Mouse (Mus musculus): ENCODE results near the gene Tcf20. TPM values are rescaled to one million over a fixed set of nuclear protein-coding genes. Genes with fewer than 3 reads are reported as not detected.
A peak's percentile ranks its signal among the peaks of the same experiment; 100 is the strongest.

The Tcf20 gene
- polyA plus RNA-seq, 1 experiment from 2014 or later, result 6.0 TPM

DNA sequence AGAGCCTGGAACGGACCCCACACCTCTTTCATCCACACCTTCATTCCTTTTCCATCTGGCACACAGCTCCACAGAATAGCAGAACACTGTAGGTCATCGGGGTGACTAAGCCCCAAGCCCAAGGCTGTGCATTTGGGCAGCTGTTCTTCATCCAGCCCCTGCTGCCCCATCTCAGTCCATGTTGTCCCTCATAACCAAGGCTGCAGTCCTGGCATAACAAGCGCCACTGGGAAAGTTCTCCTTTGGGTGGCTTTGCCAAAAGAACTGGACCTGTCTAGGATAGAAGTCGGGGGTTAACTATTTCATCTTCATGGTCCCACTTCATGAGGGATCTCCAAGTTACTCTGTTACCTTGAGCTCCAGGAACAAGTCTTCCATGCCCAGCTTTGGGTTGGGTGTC, 77.9 kb downstream of the Tcf20 start:
- peaks cover 78% of the 10 kb centered on the region for H3K27me3 ChIP-seq (ENCODE audit: insufficient read depth, poor library complexity, severe bottlenecking)
- H3K4me1 ChIP-seq, result peaks cover 43% of the 10 kb centered on the region
- H3K4me3 ChIP-seq, result no peak overlapping the region
- WGBS, result 81% methylated on average over 4 of the region's 4 CpGs
- H3K27ac ChIP-seq, result no peak overlapping the region
- no peaks in the 10 kb centered on the region for H3K36me3 ChIP-seq
- H3K9me3 ChIP-seq, result no peaks in the 10 kb centered on the region
- no peak for DNase-seq (ENCODE audit: low spot score)

- Histone ChIP-seq H3K27me3 (ENCODE audit: insufficient read depth, poor library complexity, severe bottlenecking) (peaks cover 77% of the 10 kb centered on the region), H3K4me1 (peaks cover 43% of the 10 kb centered on the region), H3K27ac (no peak overlapping the region), H3K36me3 (no peaks in the 10 kb centered on the region), H3K9me3 (no peaks in the 10 kb centered on the region), H3K4me3 (no peak overlapping the region)
- 28% methylated on average over 2 of the region's 2 CpGs for WGBS
- peak; percentile 36 for DNase-seq (ENCODE audit: low spot score)
Measured at GRCm38 (mm10) chr15:82908521-82908920, 79.2 kb downstream of the Tcf20 start.

DNA sequence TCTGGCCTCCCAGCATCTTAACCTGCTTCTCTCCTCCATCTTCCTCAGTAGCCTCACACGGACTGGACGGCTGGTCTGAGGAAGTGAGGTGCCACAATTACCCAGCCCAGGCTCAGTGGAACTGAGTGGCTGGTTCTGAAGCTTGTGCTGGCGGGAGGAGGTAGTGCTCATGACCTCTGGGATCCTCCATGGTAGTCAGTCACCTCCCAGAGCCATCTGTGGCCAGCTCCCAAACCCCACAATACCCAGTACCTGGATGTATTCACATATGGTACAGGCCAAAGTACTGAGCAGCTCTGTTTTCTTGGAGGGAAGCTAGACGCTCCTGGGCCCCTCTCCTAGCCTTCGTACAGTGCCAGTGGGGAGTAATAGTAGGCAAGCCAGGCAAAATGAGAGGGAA, 80.4 kb downstream of the Tcf20 start:
- no peaks in the 10 kb centered on the region for H3K9me3 ChIP-seq
- peaks cover 71% of the 10 kb centered on the region for H3K27me3 ChIP-seq (ENCODE audit: insufficient read depth, poor library complexity, severe bottlenecking)
- H3K4me3 ChIP-seq, result no peak overlapping the region
- DNase-seq (ENCODE audit: low spot score), result peak; percentile 68
- H3K27ac ChIP-seq, result no peak overlapping the region
- H3K4me1 ChIP-seq, result peaks cover 39% of the 10 kb centered on the region
- 78% methylated on average over 5 of the region's 5 CpGs for WGBS
- no peaks in the 10 kb centered on the region for H3K36me3 ChIP-seq

DNA sequence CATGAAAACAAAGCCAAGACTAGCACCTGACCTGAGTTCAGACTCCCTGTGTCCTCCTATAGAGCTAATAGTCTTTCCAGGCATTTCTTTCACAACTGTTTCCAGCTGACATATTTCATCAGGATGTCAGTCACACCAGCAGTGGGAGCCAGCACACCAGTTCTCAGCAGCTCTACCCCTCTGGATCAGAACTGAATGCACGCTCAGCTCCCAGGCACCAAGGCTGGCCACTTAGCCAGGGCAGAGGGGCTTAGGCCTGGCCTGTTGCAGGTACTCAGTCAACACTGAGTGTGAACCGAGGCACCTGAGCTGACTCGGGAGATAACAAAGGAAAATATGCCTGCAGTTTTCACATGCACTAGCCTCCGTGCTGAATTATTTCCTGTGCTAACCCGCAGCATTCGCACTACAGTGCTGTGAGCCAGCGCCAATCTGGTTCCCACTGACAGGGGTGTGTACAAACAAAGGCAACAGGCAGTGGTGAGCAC, 81.1 kb downstream of the Tcf20 start:
- Histone ChIP-seq H3K27ac (no peak overlapping the region), H3K4me3 (no peak overlapping the region), H3K9me3 (no peaks in the 10 kb centered on the region), H3K36me3 (no peaks in the 10 kb centered on the region), H3K27me3 (ENCODE audit: insufficient read depth, poor library complexity, severe bottlenecking) (peaks cover 64% of the 10 kb centered on the region), H3K4me1 (peaks cover 37% of the 10 kb centered on the region)
- DNase-seq (ENCODE audit: low spot score), result peak; percentile 78
- WGBS, result 57% methylated on average over 7 of the region's 7 CpGs

- H3K9me3 ChIP-seq, result no peaks in the 10 kb centered on the region
- H3K4me1 ChIP-seq, result peaks cover 37% of the 10 kb centered on the region
- peak; percentile 68 for DNase-seq (ENCODE audit: low spot score)
- H3K4me3 ChIP-seq, result no peak overlapping the region
- peaks cover 55% of the 10 kb centered on the region for H3K27me3 ChIP-seq (ENCODE audit: insufficient read depth, poor library complexity, severe bottlenecking)
- H3K27ac ChIP-seq, result no peak overlapping the region
- no peaks in the 10 kb centered on the region for H3K36me3 ChIP-seq
- 78% methylated on average over 8 of the region's 8 CpGs for WGBS
Measured at GRCm38 (mm10) chr15:82905431-82906395, 82.0 kb downstream of the Tcf20 start.

- Histone ChIP-seq H3K27me3 (ENCODE audit: insufficient read depth, poor library complexity, severe bottlenecking) (peaks cover 43% of the 10 kb centered on the region), H3K9me3 (no peaks in the 10 kb centered on the region), H3K4me1 (peaks cover 43% of the 10 kb centered on the region), H3K27ac (no peak overlapping the region), H3K4me3 (no peak overlapping the region), H3K36me3 (no peaks in the 10 kb centered on the region)
- WGBS, result 31% methylated on average over 7 of the region's 7 CpGs
- peak; percentile 58 for DNase-seq (ENCODE audit: low spot score)
Measured at GRCm38 (mm10) chr15:82904526-82904925, 83.1 kb downstream of the Tcf20 start.

- H3K27ac ChIP-seq, result no peak overlapping the region
- H3K27me3 ChIP-seq (ENCODE audit: insufficient read depth, poor library complexity, severe bottlenecking), result peaks cover 29% of the 10 kb centered on the region
- no peaks in the 10 kb centered on the region for H3K36me3 ChIP-seq
- no peak overlapping the region for H3K4me3 ChIP-seq
- H3K4me1 ChIP-seq, result peaks cover 53% of the 10 kb centered on the region
- H3K9me3 ChIP-seq, result no peaks in the 10 kb centered on the region
- DNase-seq (ENCODE audit: low spot score), result peak; percentile 53
- WGBS, result 42% methylated on average over 4 of the region's 4 CpGs
Measured at GRCm38 (mm10) chr15:82902521-82902920, 85.2 kb downstream of the Tcf20 start.

GRCm38 (mm10) chr15:82901306-82901705, 86.4 kb downstream of the Tcf20 start:
- H3K9me3 ChIP-seq, result no peaks in the 10 kb centered on the region
- no peak overlapping the region for H3K4me3 ChIP-seq
- peaks cover 25% of the 10 kb centered on the region for H3K27me3 ChIP-seq (ENCODE audit: insufficient read depth, poor library complexity, severe bottlenecking)
- H3K4me1 ChIP-seq, result peaks cover 40% of the 10 kb centered on the region
- no peak for DNase-seq (ENCODE audit: low spot score)
- peak overlapping the region; percentile 52 for H3K27ac ChIP-seq
- no peaks in the 10 kb centered on the region for H3K36me3 ChIP-seq
- WGBS, result 26% methylated on average over 6 of the region's 6 CpGs

DNA sequence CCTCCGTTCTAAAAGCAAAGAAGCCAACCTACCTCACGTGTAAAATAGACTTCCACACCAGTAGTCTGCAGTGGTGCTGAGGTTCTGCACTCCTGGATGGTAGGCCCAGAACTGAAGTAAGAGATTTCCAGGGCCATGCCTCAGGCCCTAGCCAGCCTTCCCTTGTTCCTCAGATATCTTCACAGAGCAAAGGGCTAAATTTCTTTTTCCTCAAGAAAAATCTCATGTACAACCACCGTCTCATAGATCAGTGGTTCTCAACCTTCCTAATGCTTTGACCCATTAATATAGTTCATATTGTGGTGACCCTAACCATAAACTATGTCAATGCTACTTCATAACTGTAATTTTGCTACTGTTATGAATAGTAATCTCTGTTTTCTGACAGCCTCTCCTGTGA, 87.3 kb downstream of the Tcf20 start:
- Histone ChIP-seq H3K9me3 (no peaks in the 10 kb centered on the region), H3K27ac (peak overlapping the region; percentile 83; the same call in 1 of the 2 replicates), H3K4me3 (peak overlapping the region; percentile 99), H3K27me3 (ENCODE audit: insufficient read depth, poor library complexity, severe bottlenecking) (peaks cover 18% of the 10 kb centered on the region), H3K36me3 (no peaks in the 10 kb centered on the region), H3K4me1 (peaks cover 31% of the 10 kb centered on the region)
- WGBS, result 33% methylated on average over 3 of the region's 3 CpGs
- no peak for DNase-seq (ENCODE audit: low spot score)

- DNase-seq (ENCODE audit: low spot score), result peak; percentile 93
- H3K36me3 ChIP-seq, result no peaks in the 10 kb centered on the region
- H3K4me1 ChIP-seq, result peaks cover 31% of the 10 kb centered on the region
- H3K27ac ChIP-seq, result peak overlapping the region; percentile 97
- peaks cover 15% of the 10 kb centered on the region for H3K27me3 ChIP-seq (ENCODE audit: insufficient read depth, poor library complexity, severe bottlenecking)
- peak overlapping the region; percentile 99 for H3K4me3 ChIP-seq
- H3K9me3 ChIP-seq, result no peaks in the 10 kb centered on the region
- WGBS, result under 1% methylated on average over 35 of the region's 56 CpGs
Measured at GRCm38 (mm10) chr15:82899676-82900301, 87.9 kb downstream of the Tcf20 start.

DNA sequence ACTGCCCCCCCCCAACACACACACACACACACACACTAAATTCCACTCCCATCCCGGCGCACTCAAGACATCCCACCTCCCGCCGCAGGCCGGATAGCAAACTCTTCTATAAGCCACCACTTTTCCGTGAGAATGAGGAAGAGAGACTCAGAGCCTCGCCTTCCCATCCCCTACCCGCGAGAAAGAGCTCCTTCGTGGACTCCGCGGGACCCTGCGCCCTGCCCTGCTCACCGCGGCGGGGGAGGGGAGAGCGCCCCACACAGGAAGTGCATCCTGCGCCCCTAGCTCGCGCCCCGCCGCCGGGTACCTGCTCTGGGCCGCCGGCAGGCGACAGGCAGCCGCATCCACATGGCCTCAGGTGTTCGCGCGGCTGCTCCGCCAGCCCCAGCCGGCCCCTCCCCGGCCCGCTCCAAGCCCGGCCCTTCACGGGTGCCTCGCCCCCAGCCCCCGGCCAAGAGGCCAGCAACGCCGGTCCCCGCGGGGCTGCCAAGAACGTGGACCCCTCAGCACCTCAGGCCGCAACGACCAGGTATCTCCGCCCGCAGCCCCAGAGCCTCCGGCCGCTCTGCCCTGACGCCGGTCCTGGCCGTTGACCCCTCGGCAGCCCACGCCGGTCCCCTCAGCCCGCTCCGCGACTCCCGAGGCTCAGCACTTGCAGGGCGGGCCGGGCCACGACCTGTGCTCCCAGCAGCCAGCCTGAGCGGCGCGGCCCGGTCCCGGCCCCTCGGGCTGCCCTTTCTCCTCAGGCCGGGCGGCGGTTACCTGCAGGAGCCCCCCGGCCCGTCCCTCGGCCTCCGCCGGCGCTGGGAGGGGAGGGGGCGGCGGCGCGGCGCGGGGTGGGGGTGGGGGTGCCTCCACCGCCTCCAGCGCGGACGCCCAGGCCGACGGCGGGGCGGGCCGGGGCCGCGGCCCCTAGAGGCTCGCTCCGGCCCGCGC, 88.7 kb downstream of the Tcf20 start:
- Histone ChIP-seq H3K27me3 (ENCODE audit: insufficient read depth, poor library complexity, severe bottlenecking) (peaks cover 11% of the 10 kb centered on the region), H3K9me3 (no peaks in the 10 kb centered on the region), H3K4me1 (peaks cover 31% of the 10 kb centered on the region), H3K4me3 (peak overlapping the region; percentile 99), H3K36me3 (no peaks in the 10 kb centered on the region), H3K27ac (peak overlapping the region; percentile 97)
- WGBS, result under 1% methylated on average over 95 of the region's 98 CpGs
- peak; percentile 82 for DNase-seq (ENCODE audit: low spot score)

GRCm38 (mm10) chr15:82898141-82898739, 89.4 kb downstream of the Tcf20 start:
- Histone ChIP-seq H3K4me1 (peaks cover 31% of the 10 kb centered on the region), H3K36me3 (no peaks in the 10 kb centered on the region), H3K9me3 (no peaks in the 10 kb centered on the region), H3K27me3 (ENCODE audit: insufficient read depth, poor library complexity, severe bottlenecking) (peaks cover 4% of the 10 kb centered on the region; the same call in 1 of the 2 replicates), H3K4me3 (peak overlapping the region; percentile 99), H3K27ac (peak overlapping the region; percentile 97)
- no peak for DNase-seq (ENCODE audit: low spot score)
- 21% methylated on average over 11 of the region's 11 CpGs for WGBS

All from heart, embryonic 10.5 days (tissue).